Mouse (Mus musculus) telencephalon, adult 2 months (tissue): ENCODE results near the gene Gatd1.

Source experiments
- DNase-seq: peaks from one replicate; pipeline ENCODE4 v3.0.0-alpha.2; 2011; ENCODE audit warnings: low read depth, low spot score

Gene Gatd1

DNA sequence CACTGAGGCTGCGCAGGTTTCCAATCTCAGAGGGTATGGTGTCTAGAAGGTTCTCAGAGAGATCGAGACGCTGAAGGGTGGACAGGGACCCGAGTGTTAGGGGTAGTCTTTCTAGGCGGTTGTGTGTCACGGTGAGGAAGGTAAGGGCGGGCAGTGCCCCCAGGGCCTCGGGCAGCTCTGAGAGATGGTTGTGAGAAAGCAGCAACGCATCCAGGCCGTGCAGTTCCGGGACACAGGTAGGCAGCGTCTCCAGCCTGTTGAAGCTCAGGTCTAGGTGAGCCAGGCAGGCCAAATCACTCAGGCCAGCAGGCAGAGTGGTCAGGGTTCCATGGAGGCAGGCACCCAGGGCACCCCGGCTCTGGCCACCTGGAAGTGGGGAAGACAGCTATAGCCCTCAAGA, 28.3 kb upstream of the Gatd1 start:
- no peak for DNase-seq

DNA sequence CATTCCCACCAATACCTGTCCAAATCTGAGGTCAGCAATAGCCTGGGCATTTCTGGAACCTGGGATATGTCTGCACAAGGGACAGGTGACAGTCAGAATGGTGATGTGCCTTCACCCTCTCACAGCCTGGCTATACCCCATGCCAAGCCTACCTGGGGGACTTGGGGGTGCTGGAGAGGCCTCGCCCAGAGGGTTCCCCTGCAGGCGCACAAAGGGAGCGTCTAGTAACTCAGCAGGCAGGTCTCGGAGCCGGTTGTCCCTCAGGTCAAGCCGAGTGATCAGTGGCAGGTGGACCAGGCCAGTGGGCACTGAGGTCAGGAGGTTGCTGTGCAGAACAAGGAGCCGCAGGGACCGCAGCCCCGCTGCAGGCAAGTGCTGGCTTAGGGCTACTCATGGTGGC, 27.5 kb upstream of the Gatd1 start:
- no peak for DNase-seq

DNA sequence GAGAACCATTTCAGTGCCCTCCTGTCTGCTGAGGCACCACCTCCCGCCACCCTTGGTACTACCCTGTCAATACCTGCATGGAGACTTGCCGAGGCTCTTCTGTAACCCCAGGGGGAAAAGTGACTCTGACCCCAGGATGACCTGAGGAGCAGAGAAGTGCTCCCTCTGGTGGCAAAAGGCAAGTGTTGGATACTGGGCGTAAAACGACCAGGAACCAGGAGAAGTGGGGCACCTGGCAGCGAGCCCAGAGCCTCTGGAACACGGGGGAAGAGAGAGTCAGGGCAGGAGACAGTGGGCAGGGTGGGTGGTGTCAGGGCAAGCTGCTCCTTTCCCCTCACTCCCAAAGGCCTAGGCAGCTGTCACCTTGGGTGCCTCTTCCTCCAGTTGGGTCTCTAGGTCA, 26.7 kb upstream of the Gatd1 start:
- DNase-seq = no peak

DNA sequence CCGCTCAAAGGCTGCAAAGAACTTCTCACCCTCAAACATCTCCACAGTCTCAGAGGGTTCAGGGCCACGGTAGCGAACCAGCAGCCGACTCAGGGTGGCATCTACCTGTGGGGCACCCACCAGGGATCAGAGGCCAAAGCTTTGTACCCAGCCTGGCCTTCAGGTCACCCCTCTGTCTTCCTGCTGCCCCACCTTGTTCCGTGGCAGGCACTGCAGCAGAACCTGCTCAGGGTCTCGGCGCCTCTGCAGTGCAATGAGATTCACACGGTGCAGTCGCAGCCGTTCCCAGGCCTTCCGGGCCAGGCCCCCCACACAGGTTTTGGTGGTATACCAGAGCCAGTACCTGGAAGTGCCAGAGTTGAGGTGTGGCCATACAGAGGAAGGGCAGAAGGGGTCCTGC, 25.9 kb upstream of the Gatd1 start:
- DNase-seq = no peak

DNA sequence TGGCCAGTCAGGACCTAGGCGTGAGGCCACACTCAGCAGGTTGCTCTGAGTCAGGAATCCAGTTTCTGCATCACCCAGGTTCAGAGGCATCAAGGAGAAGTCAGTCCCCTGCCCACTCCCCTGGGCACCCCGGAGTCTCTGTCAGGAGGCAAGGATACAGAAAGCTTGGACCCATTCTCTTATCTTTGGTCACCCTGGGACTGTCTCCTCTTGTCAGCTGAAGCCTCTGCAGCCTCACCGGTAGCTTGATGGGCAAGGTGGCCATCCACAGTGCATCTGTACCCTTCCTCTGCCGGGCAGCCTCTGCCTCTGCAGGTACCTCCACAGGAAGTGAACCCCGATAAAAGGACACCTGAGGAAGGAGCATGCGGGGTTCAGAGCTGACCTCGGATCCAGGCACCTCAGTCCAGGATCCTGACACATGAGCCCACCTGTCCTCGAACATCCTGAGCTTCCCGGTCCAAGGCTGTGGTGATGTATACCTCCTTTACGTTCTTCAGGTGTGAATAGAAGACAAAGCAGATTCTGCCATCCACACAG, 25.3 kb upstream of the Gatd1 start:
- DNase-seq = no peak

DNA sequence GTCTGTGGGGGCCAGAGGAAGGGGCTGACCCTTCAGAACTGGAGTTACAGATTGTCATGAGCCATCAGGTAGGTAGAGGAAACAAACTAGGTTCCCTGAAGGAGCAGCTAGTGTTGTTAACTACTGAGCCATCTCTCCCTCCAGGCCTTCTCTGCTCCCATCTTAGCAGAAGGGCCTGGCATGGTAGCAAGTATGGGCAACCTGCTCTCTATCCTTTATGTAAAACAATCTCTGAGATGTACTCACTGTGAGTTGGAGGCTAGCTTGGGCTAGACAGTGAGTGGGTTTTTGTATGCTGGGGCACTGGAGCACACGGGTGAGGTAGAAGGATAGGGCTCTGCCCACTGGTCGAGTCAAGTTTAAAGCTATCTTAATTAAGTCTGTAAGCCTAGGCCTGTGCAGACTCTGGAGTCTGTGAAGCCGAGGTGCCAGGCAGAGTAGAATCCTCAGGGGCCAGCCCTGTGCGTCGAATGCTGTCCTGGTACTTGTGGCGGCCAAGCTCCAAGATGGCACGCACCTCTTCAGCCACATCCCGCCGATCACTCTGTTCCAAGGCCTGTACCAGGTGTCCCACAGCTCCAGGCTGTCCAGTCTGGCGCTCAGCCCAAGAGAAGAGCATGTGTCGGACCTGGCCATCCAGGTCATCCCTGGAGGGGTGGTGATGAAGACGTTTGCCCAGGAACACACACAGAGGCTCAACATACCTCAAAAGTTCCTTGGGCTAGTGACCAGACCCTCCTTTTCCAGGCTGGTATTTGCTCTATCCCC, 24.4 kb upstream of the Gatd1 start:
- DNase-seq = no peak

DNA sequence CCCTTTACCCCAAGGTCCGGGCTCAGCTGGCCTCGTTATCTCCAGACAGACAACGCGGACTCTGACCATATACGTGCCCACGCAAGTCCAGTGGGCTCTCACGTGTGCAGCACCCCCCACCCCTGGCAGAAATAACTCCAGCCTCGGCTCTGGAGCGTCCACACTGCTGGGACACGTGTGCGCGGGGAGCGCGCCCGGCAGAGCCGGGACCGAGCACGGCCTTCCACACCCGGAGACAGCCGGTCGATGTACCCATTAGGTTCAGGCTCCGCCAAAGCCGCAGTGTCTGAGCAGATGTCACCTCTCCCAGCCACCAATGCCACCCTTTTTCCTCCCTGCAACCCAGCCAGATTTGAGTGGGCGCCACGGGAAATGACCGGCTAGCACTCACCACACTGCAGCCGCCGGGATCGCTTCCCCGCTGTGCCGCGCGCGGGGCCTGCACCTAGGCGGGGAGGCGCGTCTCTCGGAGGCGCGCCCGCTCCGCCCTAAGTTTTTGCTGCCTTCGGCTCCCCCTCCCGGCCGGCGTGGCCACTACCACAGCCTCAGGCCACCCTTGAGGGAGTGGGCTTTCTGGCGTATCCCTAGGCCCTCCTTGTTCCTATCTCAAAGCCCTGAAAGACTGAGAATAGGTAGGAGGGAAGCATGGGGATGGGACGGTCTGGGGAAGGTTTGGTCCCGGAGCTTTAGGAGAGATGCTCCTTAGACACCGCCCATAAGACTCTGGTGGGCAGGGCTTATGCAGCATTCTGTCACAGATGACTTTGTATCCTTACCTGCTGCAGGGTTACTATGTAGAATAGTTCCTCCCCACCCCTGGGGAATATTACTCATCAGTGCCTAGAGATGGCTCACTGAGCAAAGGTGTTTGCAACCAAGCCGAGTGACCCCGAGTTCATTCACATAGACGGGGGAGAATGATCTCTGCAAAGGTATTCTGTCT, 23.5 kb upstream of the Gatd1 start, which contains the start of gene Slc25a22:
Gene Slc25a22 (minus strand): TSS at position 715 of the 943 bp plus-strand sequence.
- no peak for DNase-seq

DNA sequence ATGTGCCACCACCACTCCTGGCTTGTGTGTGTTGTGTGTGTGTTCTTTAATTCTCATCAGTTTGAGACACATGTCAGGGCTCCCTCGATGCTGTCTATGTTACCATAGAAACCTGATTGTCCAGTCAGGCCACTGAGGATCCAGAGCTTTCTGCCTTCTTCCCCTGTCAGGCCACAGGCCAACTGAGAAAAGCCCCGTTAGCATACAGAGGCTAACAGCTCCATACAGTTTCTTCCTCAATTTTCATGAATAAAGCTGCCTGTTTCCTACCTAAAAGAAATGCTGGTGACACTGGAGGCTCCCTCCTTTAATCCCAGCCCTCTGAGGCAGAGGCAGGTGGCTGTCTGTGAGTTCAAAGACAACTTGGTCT, 22.6 kb upstream of the Gatd1 start:
- no peak for DNase-seq

DNA sequence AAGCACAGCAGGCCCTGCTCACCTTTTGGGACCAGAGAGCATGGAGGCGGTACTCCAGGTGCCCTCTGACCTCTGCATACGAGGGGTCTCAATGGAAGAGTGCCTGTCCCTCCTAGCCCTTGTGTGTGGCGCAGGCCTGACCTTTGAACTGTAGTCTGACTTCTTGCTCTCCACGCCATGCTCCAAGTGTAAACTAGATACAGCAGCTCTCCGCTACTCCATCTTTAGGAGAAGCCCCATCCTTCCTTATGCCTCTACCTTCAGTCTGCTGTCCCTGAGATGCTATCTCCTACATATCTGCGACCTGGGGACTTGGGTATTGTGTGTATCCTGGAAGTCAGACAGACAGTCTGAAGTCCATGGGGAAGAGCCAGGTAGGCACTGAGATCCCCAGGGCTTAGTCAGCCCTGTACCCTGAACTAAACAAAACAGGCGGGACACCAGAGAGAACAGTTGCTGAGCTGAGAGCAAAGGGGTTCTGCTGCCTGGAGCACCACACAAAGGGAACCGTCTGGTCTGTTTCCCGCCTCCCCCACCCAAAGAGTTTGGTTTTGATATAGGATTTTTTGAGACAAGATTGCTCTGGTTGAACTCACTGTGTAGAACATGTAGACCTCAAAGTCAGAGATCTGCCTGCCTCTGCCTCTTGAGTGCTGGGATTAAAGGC, 22.1 kb upstream of the Gatd1 start:
- DNase-seq = no peak

DNA sequence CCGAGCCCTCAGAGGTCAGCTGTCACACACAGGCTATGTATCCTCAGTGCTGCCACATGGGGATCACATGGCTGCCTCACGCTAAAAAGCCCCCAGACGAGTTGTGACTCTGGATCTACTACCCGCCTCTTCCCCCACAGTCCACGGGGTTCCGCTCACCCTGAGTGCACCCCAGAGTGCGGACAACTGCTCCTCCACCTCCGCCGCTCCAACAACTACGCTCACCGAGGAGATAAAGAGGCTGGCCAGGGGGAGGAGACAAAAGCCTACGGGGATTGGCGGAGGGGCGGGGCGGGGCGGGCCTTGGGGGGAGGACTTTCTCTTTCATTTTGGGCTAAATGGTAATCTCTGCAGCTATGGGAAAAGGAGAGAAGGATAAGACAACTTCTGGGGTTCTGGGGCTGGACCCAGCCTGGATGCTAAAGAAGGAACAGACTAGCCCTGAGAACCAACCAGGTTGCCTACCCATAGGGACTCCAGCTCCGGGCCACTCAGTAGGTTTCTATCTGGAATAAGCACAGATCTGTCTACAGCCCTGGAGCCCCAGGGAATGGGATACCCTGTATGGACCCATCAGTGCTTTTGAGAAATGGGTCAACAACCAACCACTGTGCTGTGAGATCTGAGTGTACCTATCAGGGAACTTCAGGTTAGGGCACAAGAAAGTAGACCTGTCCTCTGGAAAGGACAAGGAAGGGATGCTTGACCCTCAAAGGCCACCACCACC, 21.4 kb upstream of the Gatd1 start:
- DNase-seq = no peak

DNA sequence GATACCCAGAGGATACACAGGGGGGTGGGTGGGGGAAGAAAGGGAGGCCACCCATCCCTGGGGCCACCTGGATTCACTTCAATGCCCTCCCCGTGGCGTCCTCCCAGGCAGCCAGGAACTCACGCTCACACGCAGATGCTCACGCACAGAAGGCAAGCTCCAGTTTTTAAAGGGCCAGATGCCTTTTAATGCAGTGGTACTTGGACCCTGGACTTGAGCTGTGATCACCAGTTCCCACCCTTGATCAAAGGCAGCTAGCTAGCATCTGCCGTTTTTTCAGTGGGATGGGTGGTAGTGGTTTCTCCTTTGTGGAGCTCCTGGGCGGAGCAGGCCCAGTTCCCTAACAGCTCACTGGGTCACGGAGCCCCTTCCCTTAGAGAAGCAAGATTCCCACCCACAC, 20.5 kb upstream of the Gatd1 start:
- peak; percentile 75 for DNase-seq

DNA sequence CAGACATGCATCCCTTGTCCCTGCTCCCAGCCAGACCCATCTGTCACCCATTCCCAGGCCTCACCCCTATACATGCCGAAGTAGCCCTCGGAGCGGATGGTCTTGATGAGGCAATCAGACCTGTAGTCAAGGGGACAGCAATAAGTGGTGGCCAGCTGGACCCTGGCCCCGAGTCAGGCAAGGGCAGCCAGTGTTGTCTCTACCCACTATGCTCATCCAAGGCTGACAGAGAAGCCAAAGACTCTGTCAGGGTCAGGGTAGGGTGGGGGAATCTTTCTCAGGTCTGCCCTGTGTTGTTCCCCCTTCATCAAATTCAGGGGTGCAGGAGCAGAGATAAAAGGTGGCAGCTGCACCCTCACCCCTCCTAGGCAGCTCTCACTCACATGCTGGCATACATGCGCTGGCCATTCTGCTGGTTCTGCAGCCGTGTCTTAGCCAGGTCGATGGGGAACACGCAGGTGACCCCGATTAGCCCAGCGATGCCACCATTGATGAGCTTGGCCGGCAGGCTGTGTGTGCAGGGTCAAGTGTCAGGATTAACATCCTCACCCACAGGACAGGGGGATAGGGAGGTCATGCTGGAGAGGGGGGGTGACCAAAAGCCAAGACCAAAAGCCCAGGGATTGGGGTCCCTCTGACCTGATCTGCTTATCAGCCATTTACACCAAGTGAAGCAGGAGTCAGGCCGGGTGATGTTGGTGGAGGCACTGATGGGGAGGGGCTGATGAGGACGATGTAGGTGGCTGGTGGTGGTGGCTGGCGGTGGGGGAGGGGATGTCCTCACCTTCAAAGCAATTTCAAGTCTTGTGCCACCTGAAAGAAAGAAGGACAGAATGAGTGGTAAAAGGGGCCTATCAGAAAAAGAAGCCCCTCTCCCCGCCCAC, 19.8 kb upstream of the Gatd1 start:
- no peak for DNase-seq

DNA sequence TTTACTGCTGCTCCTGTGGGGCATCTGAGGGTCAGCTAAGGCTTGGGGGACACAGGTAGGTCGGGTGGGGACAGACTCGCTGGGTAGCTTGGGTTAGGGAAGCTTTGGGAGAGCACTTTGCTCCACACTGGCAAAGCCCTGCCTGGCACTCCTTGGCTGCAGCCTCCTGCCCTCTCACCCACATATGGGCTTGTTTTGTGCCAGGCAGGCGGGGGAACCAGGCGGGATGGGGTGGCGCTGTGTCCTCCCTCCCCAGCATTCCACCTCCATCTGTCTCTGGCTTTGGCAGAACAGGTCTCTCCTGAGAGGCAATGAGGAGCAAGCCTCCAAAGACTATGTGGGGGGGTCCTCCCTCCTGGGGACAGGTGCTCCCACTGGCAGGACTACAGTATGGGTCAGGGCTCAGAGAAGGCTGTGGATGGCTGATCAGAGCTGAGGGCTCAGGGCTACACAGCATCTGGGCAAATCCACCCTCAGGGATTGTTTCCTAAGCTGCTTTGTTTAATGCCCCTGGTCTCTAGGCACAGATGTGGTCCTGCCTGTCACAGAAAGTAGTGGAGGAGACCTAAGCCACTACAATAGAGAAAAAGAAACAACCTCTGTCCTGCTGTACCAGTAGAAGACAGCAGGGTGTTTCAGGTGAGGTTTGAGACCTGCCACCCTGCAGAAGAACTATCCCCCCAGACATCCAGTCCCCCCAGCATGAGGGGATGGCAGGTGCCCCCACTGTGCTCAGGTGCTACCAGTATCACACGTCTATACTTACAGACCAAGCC, 19.0 kb upstream of the Gatd1 start:
- no peak for DNase-seq

DNA sequence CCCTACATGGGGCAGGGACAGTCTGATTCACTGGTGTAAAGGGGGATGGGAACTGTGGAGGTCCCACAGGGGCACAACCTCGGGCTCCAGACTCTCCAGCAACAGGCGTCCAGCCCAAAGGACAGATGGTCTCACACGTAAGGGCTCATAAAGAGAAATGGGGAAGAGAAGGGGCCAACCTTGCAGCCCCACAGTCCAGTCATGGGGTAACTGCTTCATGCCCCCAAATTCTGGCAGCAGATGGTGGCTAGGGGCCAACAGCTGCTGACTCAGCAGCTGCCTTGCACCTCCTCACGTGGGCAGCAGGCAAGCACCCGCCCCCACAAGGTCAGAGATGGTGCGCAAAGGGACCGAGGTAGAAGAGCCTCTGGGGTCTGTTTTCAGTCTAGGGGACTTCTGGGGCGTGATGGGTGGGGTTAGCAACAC, 18.3 kb upstream of the Gatd1 start:
- DNase-seq = no peak

DNA sequence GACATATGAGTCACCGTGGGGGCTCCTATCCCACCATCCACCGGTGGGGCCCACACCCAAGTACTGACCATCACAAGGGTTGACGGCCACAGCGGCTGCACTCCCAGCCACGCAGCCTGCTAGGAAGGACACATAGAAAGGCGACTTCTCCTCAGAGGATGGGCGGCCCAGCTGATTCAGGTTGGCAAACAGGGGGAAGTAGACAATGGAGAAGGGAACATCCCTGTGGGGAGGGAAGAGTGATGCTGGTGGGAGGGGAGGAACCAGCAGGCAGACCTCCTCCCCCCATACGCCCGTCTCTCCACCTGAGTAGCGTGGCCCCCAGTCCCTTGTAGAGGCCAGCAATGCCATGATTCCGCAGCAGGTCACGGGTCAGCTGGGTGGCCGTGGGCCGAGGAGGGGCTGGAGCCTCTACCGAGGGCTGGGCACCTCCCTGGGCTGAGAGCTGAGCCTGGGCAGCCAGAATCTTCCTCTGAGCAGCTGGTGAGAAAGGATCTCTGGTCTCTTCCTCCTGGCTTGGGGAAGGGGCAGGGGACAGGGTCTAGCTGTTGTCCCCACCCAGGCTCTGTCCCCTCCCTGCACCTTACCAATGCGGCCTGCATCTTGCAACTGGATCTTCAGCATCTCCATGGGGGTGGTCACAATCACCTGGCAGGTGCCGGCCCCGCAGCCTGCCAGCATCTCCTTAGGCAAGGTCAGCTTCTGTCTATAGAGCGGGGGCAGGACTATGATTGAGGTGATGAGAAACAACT, 17.7 kb upstream of the Gatd1 start:
- DNase-seq = no peak

DNA sequence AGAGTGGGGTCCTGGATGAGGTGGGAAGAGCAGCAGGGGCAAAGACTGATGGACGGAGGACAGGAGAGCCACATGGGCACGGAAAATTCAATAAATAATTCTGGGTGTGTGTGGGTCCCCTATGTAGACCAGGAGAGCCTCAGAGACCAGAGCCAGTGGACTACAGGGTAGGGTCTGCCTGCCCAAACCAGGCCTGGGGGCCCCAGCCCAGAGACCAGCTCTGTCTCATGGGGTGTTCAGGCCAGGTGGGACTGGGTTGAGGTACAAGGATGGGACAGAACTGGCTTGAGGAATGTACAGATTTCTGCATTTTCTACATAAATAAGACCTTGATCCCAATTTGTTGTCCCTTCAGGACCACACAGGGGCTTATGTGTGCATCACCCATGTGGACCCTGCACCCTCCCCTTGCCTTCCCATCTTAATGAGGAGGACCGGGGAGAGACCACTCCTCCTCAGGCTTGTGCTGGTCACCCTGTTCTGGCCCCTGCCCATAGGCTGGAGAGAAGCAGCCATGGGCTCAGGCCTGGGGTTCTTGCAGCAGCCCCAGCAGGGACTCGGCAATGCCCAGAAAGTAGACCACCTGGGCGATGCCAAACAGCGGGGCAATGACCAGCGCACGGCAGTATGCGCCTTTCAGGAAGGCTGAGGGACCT, 16.8 kb upstream of the Gatd1 start:
- DNase-seq = no peak

DNA sequence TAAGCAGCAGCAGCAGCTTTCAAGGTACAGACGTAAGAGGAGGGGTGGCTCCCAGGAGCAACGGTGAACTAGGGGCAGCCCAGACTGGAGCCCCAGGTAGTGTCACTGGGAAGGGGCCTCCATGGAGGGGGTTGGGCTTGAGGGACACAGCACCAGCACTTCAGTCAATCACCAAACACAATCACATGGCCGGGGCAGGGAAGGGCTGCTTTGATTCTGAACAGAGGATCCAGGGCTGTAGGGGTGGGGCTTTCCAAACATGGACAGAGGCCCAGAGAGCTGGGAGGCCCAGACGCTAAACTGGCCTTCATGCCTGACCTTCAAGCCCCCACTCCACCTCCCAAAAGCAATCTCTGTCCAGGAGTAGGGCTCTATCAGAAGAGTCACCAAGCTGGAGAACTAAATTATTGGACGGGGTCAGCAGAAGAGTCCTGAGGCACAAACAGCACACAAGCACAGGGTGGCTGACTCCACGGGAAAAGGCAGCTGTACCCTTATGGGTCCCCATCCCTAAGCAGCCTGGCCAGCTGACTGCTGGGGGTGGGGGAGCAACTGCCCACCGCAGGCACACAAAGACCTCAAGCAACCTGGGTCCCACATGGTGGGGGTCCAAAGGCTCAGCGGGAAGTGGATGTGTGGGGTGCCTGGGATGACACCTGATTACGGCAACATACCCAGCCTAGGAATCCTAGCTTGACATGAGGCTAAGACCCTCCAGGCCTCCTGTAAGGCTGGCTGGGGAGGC, 16.1 kb upstream of the Gatd1 start:
- DNase-seq = no peak

DNA sequence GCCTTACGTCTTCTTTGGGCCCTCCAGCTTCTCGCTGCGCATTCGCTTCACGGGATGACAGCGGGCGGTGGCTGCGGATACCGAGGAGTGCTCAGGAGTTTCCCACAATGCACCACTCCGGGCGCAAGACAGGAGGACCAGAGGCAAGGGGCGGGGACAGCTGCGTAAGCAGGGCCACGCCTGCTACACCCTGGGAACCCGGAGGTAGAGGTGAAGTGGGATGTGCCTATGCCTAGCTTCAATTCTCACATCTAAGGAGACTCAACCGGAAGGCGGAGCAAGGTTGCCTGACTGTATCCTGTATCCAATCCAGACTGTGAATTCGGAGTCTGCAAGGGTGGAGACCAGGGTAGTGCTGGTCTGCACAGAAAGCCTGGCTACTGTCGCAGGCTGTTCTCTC, 15.4 kb upstream of the Gatd1 start, which contains the start of gene Cend1:
Gene Cend1 (minus strand): TSS at position 182 of the 400 bp plus-strand sequence.
- peak; percentile 96 for DNase-seq
